Mouse (Mus musculus): ENCODE measurements around the gene Hyal1. TPM values are rescaled to one million over a fixed set of nuclear protein-coding genes. Genes with fewer than 3 reads are reported as not detected.

Gene Hyal1
- total RNA-seq (2015) (0.44 and 0.54 TPM in 2 replicates), total RNA-seq (2017) (0.54 and 1.1 TPM in 2 replicates)

- peak; percentile 71 for ATAC-seq (replicated peaks; ENCODE audit: poor library complexity)
These were observed at the start of gene Hyal1 for GRCm38 (mm10) chr9:107576357-107577107. Gene Hyal1, plus strand, starts transcription at chr9:107576927.

GRCm38 (mm10) chr9:107533791-107534407, 42.8 kb upstream of the Hyal1 start, which contains the start of gene Tmem115:
Gene Tmem115, plus strand, starts transcription at chr9:107533945.
- peak; percentile 90 for ATAC-seq (replicated peaks; ENCODE audit: poor library complexity)

DNA sequence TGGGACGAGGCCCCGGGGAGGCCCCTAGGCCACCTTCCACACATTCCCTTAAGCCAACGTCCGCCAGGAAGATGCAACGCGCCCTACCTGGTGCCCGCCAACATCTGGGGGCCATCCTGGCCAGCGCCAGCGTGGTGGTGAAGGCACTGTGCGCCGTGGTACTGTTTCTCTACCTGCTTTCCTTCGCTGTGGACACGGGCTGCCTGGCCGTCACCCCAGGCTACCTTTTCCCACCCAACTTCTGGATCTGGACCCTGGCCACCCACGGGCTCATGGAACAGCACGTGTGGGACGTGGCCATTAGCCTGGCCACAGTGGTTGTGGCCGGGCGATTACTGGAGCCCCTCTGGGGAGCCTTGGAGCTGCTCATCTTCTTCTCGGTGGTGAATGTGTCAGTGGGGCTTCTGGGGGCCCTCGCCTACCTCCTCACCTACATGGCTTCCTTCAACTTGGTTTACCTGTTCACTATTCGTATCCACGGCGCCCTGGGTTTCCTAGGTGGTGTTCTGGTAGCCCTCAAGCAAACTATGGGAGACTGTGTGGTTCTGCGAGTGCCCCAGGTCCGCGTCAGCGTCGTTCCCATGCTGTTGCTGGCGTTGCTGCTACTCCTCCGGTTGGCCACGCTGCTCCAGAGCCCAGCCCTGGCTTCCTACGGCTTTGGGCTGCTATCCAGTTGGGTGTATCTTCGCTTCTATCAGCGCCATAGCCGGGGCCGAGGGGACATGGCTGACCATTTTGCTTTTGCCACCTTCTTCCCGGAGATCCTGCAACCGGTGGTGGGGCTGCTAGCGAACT, 42.1 kb upstream of the Hyal1 start:
- peak; percentile 51 for ATAC-seq (replicated peaks; ENCODE audit: poor library complexity)

DNA sequence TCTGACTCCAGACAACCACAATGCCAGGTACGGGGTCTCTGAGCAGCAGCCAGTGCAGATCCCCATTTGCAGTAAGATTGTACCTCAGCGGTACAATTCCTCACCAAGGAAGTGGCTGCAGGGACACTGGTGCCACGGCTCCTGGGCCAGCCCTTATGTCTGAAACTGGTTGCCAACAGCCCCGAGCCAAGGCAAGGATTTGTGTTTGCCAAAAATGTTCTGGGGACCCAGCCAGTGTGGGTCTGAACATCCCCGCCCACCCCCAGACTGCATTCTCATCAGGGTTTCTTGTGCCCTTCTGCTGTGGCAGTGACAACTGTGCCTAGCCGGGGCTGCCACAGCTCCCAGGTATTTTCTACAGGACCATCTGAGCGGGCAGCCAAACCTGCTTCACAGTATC, 38.5 kb upstream of the Hyal1 start:
- ATAC-seq (replicated peaks; ENCODE audit: poor library complexity) = no peak

DNA sequence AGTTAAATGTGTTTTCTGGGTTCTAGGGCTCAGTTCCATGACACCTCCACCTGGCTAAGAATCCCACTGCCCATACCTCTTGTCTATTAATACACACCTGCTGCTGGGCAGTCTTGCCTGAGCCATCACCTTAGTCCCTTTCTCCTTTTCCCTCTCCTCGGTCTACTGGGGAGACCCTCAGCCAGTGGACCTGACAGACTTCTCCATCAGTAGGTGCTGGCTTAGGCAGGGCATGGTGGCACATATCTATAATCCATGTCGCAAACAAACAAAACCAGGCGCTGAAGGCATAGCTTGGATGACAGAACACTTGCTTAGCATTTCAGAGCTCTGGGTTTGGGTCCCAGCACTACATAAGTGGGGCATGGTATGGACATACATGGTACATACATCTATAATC, 38.0 kb upstream of the Hyal1 start:
- no peak for ATAC-seq (replicated peaks; ENCODE audit: poor library complexity)

DNA sequence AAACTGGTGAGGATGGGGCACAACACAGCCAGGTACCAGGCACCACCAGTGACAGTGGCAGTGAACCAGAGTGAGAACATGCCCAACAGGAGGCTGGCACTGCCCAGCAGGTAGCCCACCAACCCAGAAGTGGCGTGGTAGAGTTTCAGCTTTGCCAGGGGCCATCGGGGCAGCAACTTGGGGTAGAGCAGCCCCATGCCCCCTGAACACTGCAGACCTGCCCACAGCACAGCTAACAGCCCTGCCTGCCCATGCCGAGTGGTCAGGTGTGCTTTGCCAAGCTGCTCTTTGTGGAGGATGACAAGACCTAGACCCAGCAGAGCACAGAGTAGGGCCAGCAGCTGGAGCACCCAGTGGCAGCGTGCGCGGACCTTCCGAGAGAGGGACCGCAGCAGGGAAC, 36.8 kb upstream of the Hyal1 start:
- no peak for ATAC-seq (replicated peaks; ENCODE audit: poor library complexity)

DNA sequence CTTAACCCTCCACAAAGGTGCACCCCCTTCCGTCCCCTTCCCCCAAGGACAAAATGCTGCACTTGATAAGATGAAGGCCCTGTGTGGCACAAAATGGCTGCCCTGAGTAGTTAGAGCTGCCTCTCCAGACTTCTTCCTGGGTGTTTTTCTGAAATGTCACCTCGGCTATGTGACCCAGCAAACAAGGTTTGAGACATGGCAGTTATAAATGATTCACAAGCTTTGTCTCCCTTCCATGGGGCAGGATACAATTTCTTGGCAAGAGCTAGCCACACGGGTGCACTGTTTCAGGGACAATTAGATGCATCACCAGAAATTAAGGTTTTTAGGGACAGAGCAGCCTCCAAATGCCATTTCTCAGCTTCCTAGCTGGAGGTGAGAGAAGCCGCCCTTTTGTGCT, 36.3 kb upstream of the Hyal1 start:
- no peak for ATAC-seq (replicated peaks; ENCODE audit: poor library complexity)

GRCm38 (mm10) chr9:107541005-107541404, 35.7 kb upstream of the Hyal1 start:
- ATAC-seq (replicated peaks; ENCODE audit: poor library complexity) = no peak

DNA sequence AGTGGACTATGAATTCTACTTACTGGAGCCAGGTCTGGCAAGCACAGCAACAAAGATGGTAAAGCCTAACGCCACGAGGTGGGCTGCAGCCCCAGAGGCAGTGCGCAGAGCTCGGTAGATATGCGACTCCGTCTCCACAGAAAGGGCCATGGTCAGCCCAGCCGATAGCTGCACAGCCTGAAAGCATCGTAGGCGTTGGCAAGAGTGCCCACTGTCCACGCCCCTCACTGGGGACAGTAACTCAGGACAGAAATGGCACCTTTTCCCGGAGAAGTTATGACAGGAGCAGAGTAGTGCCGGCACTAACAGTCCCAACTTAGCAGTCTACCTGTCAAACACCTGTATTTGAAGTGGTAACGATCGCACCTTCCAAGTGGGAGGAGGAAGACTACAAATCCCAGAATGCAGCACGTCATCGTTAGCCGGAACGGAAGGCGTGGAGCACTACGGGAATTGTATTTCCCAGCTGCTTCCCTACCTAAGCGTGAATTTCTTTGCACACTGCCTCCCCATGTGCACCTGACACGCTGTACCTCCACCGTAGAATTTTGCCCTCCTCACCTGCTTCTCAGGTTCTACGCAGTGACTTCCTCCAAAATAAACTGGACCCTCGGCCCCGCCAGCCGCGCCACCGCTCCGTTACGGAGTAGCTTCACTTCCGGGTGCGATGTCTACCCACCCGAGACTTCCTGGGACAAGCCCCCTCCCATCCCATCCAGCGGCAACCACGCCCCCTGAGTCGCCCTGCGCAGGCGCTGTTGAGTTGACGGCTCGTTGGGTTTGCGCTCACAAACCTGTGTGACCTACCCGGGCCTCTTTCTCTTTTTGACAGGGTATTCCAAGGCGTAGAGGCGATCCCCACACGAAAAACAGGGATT, 35.0 kb upstream of the Hyal1 start, which contains the start of the genes Cyb561d2 and Nprl2:
TSS of gene Cyb561d2 (minus strand) at position 720 of the 878 bp plus-strand sequence.
TSS of gene Nprl2 (plus strand) at position 753 of the 878 bp plus-strand sequence.
- ATAC-seq (replicated peaks; ENCODE audit: poor library complexity) = peak; percentile 83

GRCm38 (mm10) chr9:107542352-107542686, 34.4 kb upstream of the Hyal1 start:
- 0 out of 2 replicates have a peak, but pooled peaks have one; percentile 0 for ATAC-seq (replicated peaks; ENCODE audit: poor library complexity)

- ATAC-seq (replicated peaks; ENCODE audit: poor library complexity) = no peak
These were observed 34.0 kb upstream of the Hyal1 start for GRCm38 (mm10) chr9:107542721-107543120.

- no peak for ATAC-seq (replicated peaks; ENCODE audit: poor library complexity)
These were observed 33.4 kb upstream of the Hyal1 start for GRCm38 (mm10) chr9:107543299-107543698.

- no peak for ATAC-seq (replicated peaks; ENCODE audit: poor library complexity)
These were observed 32.5 kb upstream of the Hyal1 start for GRCm38 (mm10) chr9:107544196-107544700.

DNA sequence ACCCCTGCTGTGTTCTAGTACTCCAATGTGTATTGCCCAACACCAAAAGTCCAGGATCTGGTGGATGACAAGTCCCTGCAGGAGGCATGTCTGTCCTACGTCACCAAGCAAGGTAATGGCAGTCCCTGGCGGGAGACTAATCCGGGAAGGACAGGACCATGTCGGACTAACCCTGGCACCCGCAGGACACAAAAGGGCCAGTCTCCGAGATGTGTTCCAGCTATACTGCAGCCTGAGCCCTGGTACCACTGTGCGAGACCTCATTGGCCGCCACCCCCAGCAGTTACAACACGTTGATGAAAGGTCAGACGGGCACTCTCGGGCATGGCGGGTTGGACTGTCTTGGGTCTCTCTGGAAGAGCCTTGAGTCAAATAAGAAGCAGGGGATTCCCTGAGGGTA, 32.0 kb upstream of the Hyal1 start:
- no peak for ATAC-seq (replicated peaks; ENCODE audit: poor library complexity)

- ATAC-seq (replicated peaks; ENCODE audit: poor library complexity) = no peak
These were observed 31.5 kb upstream of the Hyal1 start for GRCm38 (mm10) chr9:107545199-107545598.

DNA sequence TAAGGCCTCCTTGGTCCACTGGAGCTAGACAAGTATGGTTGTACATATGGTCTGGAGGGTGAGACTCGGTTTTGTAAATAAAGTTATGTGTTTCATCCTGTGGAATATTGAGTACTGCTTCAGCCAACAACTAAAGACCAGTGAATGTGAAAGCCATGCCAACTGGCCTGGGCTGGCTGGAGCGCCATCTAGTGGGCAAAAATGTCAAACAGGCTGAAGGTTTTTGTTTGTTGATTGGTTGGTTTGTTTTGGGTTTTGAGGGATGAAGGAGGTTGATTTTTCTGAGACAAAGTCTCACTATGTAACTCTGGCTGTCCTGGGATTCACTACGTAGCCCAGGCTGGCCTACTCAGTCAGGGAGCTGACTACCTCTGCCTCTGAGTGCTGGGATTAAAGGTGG, 31.1 kb upstream of the Hyal1 start:
- ATAC-seq (replicated peaks; ENCODE audit: poor library complexity) = peak; percentile 16; the same call in 1 of the 2 replicates

DNA sequence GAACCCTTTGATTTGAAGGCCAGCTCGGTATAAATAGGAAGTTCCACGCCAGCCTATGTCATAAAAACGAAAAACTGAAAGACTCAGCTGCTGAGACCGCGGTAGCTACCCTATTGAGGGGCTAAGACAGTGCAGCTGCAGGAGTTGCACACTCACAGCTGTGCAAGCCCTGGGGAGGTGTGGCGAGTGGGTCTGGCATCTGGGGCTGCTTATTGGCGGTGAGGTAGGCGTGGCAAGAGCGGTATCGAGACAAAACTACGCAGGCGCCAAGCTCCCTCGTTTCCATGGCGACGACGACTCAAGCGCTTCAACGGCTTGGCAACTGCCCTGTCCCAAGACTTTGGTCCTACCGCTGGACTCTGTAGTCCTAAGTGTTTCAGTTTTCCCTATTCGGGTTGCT, 29.7 kb upstream of the Hyal1 start, which contains the start of gene Zmynd10:
TSS of gene Zmynd10 (plus strand) at position 273 of the 400 bp plus-strand sequence.
- peak; percentile 71 for ATAC-seq (replicated peaks; ENCODE audit: poor library complexity)

DNA sequence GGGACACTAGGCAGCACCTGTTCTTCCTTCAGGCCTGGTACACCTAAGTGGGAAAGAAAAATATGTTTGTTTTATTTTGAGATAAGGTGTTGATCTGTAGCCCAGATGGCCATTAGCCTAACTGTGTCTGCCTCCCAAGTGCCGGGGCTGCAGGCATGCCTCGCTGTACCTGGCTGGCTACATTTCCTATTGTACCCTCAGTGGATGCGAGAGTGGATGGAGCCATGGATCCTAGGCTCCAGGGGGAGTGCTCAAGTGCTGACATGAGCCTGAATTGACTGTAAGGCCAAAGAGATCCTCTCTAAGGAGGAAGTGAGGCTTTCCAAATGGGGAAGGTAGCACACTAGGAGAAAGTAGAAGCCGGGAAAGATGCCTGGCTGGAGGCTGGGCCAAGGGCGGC, 28.8 kb upstream of the Hyal1 start:
- no peak for ATAC-seq (replicated peaks; ENCODE audit: poor library complexity)

- ATAC-seq (replicated peaks; ENCODE audit: poor library complexity) = no peak
These were observed 27.9 kb upstream of the Hyal1 start for GRCm38 (mm10) chr9:107548820-107549219.

Measured in megakaryocyte progenitor cell, adult 5-6 weeks (primary cell).